Mouse (Mus musculus) E14TG2a.4 (cell line): ENCODE measurements around the gene 2310034G01Rik.

Experiments
- CTCF ChIP-seq: conservative IDR thresholded peaks from 2 replicates; pipeline ENCODE4 v1.5.1; 2014; ENCODE audit warnings: low read length
- NANOG ChIP-seq: IDR thresholded peaks from 2 replicates; pipeline ENCODE4 v1.6.1; 2014; ENCODE audit warnings: borderline replicate concordance, low read length, mixed read lengths
- POU5F1 ChIP-seq: IDR thresholded peaks from 2 replicates; pipeline ENCODE4 v1.6.1; 2014; ENCODE audit warnings: low read length, borderline replicate concordance

DNA sequence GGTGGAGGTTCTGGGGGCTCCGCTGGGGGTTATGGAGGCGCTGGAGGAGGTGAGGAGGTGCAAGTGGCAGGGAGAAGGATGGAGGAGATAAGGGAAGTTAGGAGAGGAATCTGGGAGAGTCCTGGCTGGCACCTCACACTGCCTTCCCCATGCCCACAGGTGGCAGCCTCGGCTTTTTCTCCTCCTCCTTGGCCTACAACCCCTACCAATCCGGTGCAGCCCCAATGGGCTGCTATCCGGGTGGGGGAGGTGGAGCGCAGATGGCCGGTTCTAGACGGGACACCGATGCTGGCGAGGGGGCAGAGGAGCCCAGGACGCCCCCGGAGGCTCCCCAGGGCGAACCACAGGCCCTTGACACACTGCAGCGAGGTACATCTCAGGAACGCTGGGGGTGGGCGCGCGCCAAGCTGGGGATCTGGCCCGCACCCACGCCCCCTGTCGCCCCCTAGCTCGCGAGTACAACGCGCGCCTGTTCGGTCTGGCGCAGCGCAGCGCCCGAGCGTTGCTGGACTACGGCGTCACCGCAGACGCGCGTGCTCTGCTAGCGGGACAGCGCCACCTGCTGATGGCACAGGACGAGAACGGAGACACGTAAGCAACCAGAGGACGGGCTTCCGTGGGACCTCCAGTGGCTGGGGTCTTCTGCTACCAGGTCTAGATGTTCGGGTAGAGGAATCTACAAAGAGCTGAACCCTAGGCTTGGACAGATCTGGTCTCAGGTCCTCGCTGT is 41.2 kb downstream of the 2310034G01Rik start:
- TF ChIP-seq CTCF (peak; percentile 19; the same call in 1 of the 2 replicates), NANOG (no peak), POU5F1 (no peak)
